Mouse (Mus musculus) adrenal gland, postnatal 0 days (tissue): Measurements from ENCODE around the gene Mgll. TPM values are rescaled to one million over a fixed set of nuclear protein-coding genes. Genes with fewer than 3 reads are reported as not detected.

ENCODE experiments used
- polyA plus RNA-seq: library from polyadenylated mRNA; unstranded; fragments of >200 nt; fragmentation: Nextera tagmentation; extraction: Ambion mirVana; gene quantifications from 2 replicates; pipeline ENCODE4 v1.2.1, GENCODE M21; 2015

Mgll gene
- 53.6 and 57.4 TPM in 2 replicates for polyA plus RNA-seq

GRCm38 (mm10) chr6:88724313-88725195, at the start of gene Mgll:
Mgll (plus strand) TSS chr6:88724412.

GRCm38 (mm10) chr6:88841781-88842689, 117.8 kb downstream of the Mgll start, which contains the start of gene Abtb1:
Abtb1 (minus strand) TSS chr6:88841984.

GRCm38 (mm10) chr6:88874868-88875508, 150.8 kb downstream of the Mgll start, which contains the start of gene Podxl2:
Podxl2 (minus strand) TSS chr6:88875044.

Other genes with a start within 250 kb of the Mgll start
- gene Sec61a1, start 205.5 kb upstream of the Mgll start, polyA plus RNA-seq: 98.1 and 136 TPM in 2 replicates
- 0.08 and 0.91 TPM in 2 replicates for gene Kbtbd12, start 86.5 kb upstream of the Mgll start, polyA plus RNA-seq
- 36.9 and 56.9 TPM in 2 replicates for gene Abtb1, start 117.6 kb downstream of the Mgll start, polyA plus RNA-seq
- 63.2 and 106 TPM in 2 replicates for gene Podxl2, start 150.6 kb downstream of the Mgll start, polyA plus RNA-seq
- gene Mcm2, start 174.4 kb downstream of the Mgll start, polyA plus RNA-seq: 23.7 and 42.7 TPM in 2 replicates
- gene Tpra1, start 177.8 kb downstream of the Mgll start, polyA plus RNA-seq: 55.0 and 115 TPM in 2 replicates